Mouse (Mus musculus) heart, adult 2 months (tissue): ENCODE measurements around the gene Mavs. TPM values are rescaled to one million over a fixed set of nuclear protein-coding genes. Genes with fewer than 3 reads are reported as not detected.

Source experiments
- DNase-seq, 2 experiments: peaks; one replicate each; pipeline ENCODE4 v3.0.0; 2021
- H3K27ac ChIP-seq: fragments of 200-600 bp; 2 replicates; pipeline ENCODE4 v1.8.1; 2022
- H3K27me3 ChIP-seq: fragments of 200-500 bp; 2 replicates; pipeline ENCODE4 v1.6.1; 2012; ENCODE audit warnings: mild to moderate bottlenecking, low read length, inconsistent platforms, mixed read lengths; ENCODE audit not compliant: control insufficient read depth, insufficient read depth
- H3K36me3 ChIP-seq: fragments of 200-500 bp; 2 replicates; pipeline ENCODE4 v1.6.1; 2012; ENCODE audit warnings: low read length, inconsistent platforms; ENCODE audit not compliant: control insufficient read depth, insufficient read depth
- H3K4me1 ChIP-seq: fragments of 200-500 bp; 2 replicates; pipeline ENCODE4 v1.6.1; 2011; ENCODE audit warnings: low read length; ENCODE audit not compliant: control insufficient read depth, insufficient read depth
- H3K4me3 ChIP-seq: fragments of 200-600 bp; 2 replicates; pipeline ENCODE4 v1.8.1; 2022
- H3K79me2 ChIP-seq: fragments of 200-500 bp; replicated peaks from 2 replicates; pipeline ENCODE4 v1.6.1; 2012; ENCODE audit warnings: mild to moderate bottlenecking, inconsistent platforms, low read length, moderate library complexity, mixed read lengths; ENCODE audit not compliant: control insufficient read depth, insufficient read depth
- H3K9ac ChIP-seq: fragments of 200-500 bp; 2 replicates; pipeline ENCODE4 v1.6.1; 2012; ENCODE audit warnings: low read depth, mild to moderate bottlenecking, control low read depth, inconsistent platforms, low read length, mixed read lengths
- CTCF ChIP-seq: fragments of 200-600 bp; IDR thresholded peaks from 2 replicates; pipeline ENCODE4 v1.8.1; 2022; ENCODE audit warnings: antibody characterized with exemption, mild to moderate bottlenecking, moderate library complexity
- EP300 ChIP-seq: fragments of 200-500 bp; IDR thresholded peaks from 2 replicates; pipeline ENCODE4 v1.6.1; 2011; ENCODE audit warnings: low read depth, low read length, control low read depth; ENCODE audit not compliant: insufficient read depth
- POLR2A ChIP-seq: fragments of 200-500 bp; IDR thresholded peaks from 2 replicates; pipeline ENCODE4 v1.6.1; 2011; ENCODE audit warnings: mild to moderate bottlenecking, low read depth, low read length, control low read depth; ENCODE audit not compliant: insufficient read depth
- WGBS: fragments of 180-500 bp; shearing (Covaris S2); methylation state at CpG from one replicate; pipeline ENCODE4 v1.1.7; 2018; 5-methylcytosine and 5-hydroxymethylcytosine counted together
- intact Hi-C: fragments of 180-260 bp; cut with DNase I; formaldehyde crosslinking; loops from one replicate; pipeline ENCODE4 v1.15.1; 2025
- polyA plus RNA-seq: library from polyadenylated mRNA; depleted of rRNA; stranded (reverse); fragments of >200 nt; gene quantifications from 2 replicates; pipeline ENCODE4 v1.2.3, GENCODE M21; 2012
- total RNA-seq, 2 experiments: library from RNA; stranded (reverse); gene quantifications; 2 replicates each; pipeline ENCODE4 v1.2.3; 2021

Mavs gene
- total and polyA plus RNA-seq, 3 experiments = 65.2 to 89.0 (median 79.6) TPM

DNA sequence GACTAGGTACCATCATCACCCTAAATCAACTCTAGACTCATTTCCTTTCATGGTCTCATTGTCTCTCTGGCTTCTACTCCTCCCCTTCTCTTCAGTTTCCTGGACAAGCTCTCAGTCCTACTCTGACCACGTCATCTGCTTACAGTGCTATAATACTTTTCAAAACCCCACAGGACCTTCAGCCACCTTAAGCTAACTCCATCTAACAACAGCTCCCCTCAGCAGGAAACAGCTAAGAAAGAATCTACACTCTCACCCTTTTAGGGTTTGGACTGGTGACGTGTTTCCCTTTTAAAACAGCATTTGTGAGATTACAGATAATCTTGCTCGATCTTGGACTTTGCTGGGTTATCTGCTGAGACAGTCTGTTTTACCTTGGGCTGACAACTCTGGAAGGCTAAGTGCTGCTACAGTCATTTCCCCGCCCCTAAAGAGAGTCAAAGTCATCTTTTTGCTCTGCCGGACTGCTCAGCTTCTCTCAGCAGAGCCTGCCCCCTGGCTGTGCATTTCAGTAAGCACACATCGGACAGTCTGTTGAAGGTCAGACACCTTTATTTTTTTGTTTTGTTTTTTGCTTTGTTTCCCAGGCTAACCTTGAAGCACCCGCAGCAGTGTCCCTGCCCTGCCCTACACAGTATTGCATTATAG lies 19.9 kb downstream of the Mavs start:
- Histone ChIP-seq H3K27me3 (no peaks in the 10 kb centered on the region), H3K9ac (peak overlapping the region; percentile 12; the same call in 1 of the 2 replicates), H3K4me3 (no peak overlapping the region), H3K27ac (peak overlapping the region; percentile 72), H3K4me1 (peaks cover 5% of the 10 kb centered on the region), H3K36me3 (0 out of 2 replicates have a peak, but pooled peaks cover 4% of the 10 kb centered on the region), H3K79me2 (no peaks in the 10 kb centered on the region)
- WGBS = 4% methylated on average over 7 of the region's 7 CpGs
- peak; percentile 76 to 77 for DNase-seq
- intact Hi-C loops = loop anchor here (1.0 to 5.0 kb wide), 5 partner anchors 44 to 292 kb away; partner anchors contain the start of genes 1700037H04Rik and Cenpb
- peak; percentile 78 for TF ChIP-seq EP300
- peak; percentile 88 for TF ChIP-seq CTCF
- TF ChIP-seq POLR2A = no peak

GRCm38 (mm10) chr2:131254329-131254713 lies 20.5 kb downstream of the Mavs start:
- intact Hi-C loops = loop anchor here (1.0 to 5.0 kb wide), 4 partner anchors 44 to 292 kb away; partner anchors contain the start of gene 1700037H04Rik
- Histone ChIP-seq H3K4me1 (peaks cover 5% of the 10 kb centered on the region), H3K79me2 (no peaks in the 10 kb centered on the region), H3K36me3 (0 out of 2 replicates have a peak, but pooled peaks cover 4% of the 10 kb centered on the region), H3K27ac (peak overlapping the region; percentile 72), H3K4me3 (no peak overlapping the region), H3K27me3 (no peaks in the 10 kb centered on the region), H3K9ac (0 out of 2 replicates have a peak overlapping the region, but pooled peaks have one; percentile 2)
- DNase-seq = peak in 1 of 2 experiments; percentile 21
- WGBS = 21% methylated on average over 2 of the region's 2 CpGs
- TF ChIP-seq CTCF (no peak; the same call in 1 of the 2 replicates), POLR2A (no peak), EP300 (no peak)

DNA sequence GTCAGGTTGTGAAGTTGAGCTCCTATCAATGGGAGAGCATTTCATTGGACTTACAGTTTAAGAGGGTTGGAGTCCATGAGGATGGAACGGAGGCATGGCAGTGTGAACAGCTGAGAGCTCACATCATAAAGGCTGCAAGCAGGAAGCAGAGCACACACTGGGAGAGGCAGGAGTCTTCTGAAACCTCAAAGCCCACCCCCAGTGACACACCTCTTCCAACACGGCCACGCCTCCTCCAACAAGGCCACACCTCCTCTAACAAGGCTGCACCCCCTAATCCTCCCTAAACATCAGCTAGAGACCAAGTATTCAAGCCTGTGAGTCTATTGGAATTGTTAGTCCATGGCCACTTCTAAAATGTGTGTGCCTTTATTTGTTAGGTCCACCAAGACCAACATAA lies 21.9 kb downstream of the Mavs start:
- H3K36me3 ChIP-seq = 0 out of 2 replicates have a peak, but pooled peaks cover 4% of the 10 kb centered on the region
- no peak overlapping the region for H3K4me3 ChIP-seq
- H3K9ac ChIP-seq = no peak overlapping the region
- H3K27me3 ChIP-seq = no peaks in the 10 kb centered on the region
- intact Hi-C loops = no loop called here
- H3K4me1 ChIP-seq = peaks cover 5% of the 10 kb centered on the region
- no peaks in the 10 kb centered on the region for H3K79me2 ChIP-seq
- DNase-seq = no peak
- H3K27ac ChIP-seq = no peak overlapping the region
- no peak for TF ChIP-seq POLR2A
- 80% methylated on average over 3 of the region's 3 CpGs for WGBS

GRCm38 (mm10) chr2:131258693-131259092 lies 24.8 kb downstream of the Mavs start:
- TF ChIP-seq CTCF (no peak), EP300 (no peak), POLR2A (no peak)
- Histone ChIP-seq H3K27ac (no peak overlapping the region), H3K4me3 (no peak overlapping the region), H3K79me2 (0 out of 2 replicates have a peak, but pooled peaks cover 1% of the 10 kb centered on the region), H3K4me1 (peaks cover 4% of the 10 kb centered on the region), H3K9ac (no peak overlapping the region), H3K36me3 (peaks cover 1% of the 10 kb centered on the region; the same call in 1 of the 2 replicates), H3K27me3 (no peaks in the 10 kb centered on the region)
- DNase-seq = no peak
- intact Hi-C loops = no loop called here
- 80% methylated on average over 8 of the region's 8 CpGs for WGBS

DNA sequence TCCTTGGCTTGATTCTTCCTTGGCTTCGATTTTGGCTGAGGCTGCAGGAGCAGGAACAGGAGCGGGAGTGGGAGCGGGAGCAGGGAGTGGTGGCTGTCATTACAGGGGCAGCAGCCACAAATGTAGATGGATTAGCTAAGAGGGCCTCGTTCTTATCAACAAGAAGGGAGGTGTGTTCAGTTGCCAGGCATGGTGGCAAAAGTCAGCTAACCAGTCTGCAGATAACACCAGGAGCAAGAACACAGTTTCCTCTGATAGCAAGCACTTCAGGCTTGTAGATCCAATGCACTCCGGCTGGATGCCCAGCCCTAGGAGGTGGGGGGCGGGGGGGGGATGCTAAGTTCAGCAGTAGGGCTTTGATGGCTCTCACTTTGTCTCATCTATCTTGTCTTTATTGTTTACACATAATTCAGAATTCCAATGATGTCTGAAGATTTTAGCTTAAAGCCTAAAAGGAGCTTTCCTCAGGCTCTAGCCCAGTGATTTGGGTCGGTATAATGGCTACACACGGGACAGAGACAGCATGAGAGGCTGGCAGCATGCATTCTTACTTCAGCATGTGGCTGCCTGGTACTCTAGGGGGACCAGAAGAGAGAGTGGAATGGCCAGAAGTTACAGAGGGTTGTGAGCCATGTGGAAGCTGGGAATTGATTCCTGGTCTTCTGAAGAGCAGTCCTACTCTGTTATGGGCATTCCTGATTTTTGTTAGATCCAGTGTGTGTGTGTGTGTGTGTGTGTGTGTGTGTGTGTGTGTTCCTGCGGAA lies 26.9 kb downstream of the Mavs start:
- no peak overlapping the region for H3K9ac ChIP-seq
- no peak for TF ChIP-seq POLR2A
- no peak for TF ChIP-seq CTCF
- no peak for TF ChIP-seq EP300
- no peaks in the 10 kb centered on the region for H3K27me3 ChIP-seq
- peaks cover 5% of the 10 kb centered on the region for H3K4me1 ChIP-seq
- no peak for DNase-seq
- intact Hi-C loops = loop anchor here (5.0 kb wide), 1 partner anchor 142 kb away; no protein-coding TSS in a partner anchor
- H3K79me2 ChIP-seq = peaks cover 3% of the 10 kb centered on the region
- WGBS = 47% methylated on average over 9 of the region's 9 CpGs
- H3K36me3 ChIP-seq = peaks cover 4% of the 10 kb centered on the region
- no peak overlapping the region for H3K27ac ChIP-seq
- H3K4me3 ChIP-seq = no peak overlapping the region
